Mouse (Mus musculus) ovary, adult 18-20 months (tissue): ENCODE data around the gene Aqp6.

ENCODE experiments used
- DNase-seq: peaks from one replicate; pipeline ENCODE4 v3.0.0; 2022; ENCODE audit warnings: low spot score, mixed read lengths

The Aqp6 gene

GRCm38 (mm10) chr15:99600986-99601822 lies at the start of gene Aqp6:
Aqp6 (plus strand) TSS chr15:99601400.
- DNase-seq, result no peak

DNA sequence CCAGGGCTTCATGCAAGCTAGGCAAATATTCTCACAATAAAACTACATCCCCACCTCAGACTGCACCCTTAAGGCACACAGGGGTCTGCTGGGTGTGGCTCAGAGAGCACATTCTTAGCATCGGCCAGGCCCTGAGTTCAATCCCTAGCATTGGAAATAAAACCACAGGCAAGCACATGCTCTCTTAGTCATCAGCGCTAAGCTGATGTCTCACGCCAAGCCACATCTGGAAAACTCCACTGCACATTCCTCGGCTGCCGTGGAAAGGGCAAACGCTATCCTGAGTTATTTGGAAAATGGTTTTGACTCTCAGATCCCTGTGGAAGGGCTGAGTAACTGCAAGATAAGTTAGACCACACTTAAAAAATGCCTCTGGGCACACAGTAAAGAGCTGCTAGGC lies 47.4 kb upstream of the Aqp6 start:
- no peak for DNase-seq

- DNase-seq, result no peak
These were observed 42.3 kb upstream of the Aqp6 start for GRCm38 (mm10) chr15:99558947-99559346.

DNA sequence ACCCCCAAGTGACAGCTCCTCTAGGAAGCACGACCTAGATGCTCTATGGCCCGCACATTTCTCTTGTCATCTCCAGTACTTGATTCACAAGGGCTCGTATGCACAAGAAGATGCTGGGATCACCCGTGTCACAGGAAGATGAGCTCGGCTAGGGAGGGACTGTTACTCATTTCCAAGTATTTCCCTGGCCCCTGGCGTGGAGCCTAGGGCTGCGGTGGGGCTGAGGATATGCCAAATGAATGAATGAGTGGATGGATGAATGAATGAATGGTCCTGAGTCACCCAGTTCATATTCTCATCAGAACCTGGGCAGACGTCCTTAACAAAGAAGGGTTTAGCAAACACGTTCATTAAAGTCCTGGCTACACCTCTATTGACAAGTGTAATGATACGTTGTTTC lies 41.0 kb upstream of the Aqp6 start:
- DNase-seq, result no peak

GRCm38 (mm10) chr15:99567371-99567770 lies 33.8 kb upstream of the Aqp6 start:
- DNase-seq, result no peak

DNA sequence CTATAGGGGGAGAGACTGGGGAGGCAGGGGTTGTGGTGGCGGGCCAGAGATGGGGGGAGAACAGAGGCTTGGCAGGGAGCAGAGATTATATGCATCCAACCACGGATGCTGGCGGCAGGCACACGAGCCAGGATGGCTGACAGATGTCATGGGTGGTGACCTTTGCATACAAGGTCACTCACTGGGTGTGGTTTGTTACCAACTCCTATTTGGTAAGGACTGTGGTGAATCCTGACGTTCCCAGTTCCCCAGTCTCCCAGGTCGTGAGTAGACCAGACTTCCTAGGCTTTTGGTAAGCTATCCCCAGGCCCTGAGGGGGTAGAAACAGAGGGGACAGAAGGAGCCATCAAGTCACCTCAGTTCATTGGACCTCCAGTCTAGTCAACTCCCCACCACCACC lies 32.5 kb upstream of the Aqp6 start:
- DNase-seq, result no peak

DNA sequence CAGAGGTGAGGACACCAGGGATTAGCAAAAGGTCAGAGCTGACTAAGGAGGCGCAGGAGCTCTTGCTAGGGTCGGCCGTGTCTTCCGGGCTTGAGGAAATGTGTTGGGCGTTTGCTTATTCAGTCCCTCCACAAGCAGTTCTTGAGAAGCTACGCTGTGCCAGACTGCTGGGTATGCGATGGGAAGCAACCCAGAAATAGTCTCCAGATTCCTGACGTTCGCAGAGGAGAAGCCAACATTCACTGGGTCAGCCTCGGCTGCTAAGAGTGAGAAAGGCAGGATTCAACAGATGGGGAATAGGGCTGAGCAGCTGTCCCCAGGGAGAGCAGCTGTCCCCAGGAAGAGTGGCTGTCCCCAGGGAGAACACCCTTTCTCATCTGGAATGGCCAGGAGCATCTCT lies 32.1 kb upstream of the Aqp6 start:
- no peak for DNase-seq

DNA sequence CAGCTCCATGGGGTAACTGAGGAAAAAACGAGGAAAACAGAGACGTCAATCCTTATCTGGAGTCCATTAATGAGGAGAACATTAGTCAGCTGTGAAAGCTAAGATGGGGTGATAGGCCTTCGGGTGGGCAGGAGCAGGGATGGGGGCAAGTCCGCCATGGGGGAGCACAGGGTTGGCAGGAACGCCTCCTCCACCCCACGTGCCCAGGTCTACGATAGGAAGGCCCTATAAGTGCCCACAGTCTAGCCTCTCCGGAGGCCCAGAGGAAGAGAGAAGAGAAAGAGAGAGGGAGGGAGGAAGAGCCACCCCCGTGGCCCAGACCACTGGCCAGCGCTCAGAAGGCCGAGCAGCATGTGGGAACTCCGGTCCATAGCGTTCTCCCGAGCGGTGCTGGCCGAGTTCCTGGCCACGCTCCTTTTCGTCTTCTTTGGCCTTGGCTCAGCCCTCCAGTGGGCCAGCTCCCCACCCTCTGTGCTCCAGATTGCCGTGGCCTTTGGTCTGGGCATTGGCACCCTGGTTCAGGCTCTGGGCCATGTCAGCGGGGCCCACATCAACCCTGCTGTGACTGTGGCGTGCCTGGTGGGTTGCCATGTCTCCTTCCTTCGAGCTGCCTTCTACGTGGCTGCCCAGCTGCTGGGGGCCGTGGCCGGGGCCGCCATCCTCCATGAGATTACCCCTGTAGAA lies 22.3 kb upstream of the Aqp6 start, which contains the start of gene Aqp2:
Aqp2 (plus strand) TSS at position 254 of the 684 bp plus-strand sequence.
- peak; percentile 44 for DNase-seq

GRCm38 (mm10) chr15:99583463-99584344 lies 17.5 kb upstream of the Aqp6 start:
- no peak for DNase-seq

- no peak for DNase-seq
These were observed 16.6 kb upstream of the Aqp6 start for GRCm38 (mm10) chr15:99584407-99585202.

DNA sequence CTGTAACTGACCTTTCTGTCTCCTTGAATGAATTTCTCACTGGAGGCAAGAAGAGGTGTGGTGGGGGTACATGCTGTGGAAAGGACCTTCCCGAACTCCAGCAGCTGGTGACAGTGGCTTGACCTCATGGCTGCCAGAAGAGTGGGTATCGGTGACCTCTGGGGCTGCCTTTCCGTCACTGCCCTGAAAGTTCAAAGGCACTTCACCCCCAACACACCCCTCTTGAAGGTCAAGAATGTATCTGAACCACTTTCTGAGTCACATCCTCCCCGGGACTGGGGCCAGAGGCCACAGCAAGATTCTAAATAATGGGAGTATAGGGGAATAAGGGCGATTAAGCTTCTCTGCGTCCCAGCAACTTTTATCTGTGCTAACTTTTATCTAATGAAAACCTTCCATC lies 15.5 kb upstream of the Aqp6 start:
- DNase-seq, result no peak

DNA sequence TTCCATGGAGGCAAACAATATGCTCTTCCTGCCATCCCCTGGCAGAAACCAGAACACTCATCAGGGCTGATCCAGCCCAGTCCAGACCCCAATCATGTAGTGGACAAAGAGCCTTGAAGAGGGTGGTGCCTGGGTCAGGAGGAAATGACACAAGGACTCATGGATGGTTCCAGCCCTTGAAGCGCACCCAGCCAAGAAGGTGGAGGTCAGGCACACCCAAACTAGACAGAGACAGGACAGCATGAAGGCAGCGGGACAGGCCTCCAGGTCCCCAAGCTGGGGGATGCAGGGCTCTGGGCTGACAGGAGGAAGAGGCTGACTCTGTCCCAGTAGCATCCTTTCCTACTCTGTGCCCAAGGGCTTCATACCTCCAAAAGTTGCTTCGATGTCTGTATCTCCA lies 14.7 kb upstream of the Aqp6 start:
- DNase-seq, result no peak

DNA sequence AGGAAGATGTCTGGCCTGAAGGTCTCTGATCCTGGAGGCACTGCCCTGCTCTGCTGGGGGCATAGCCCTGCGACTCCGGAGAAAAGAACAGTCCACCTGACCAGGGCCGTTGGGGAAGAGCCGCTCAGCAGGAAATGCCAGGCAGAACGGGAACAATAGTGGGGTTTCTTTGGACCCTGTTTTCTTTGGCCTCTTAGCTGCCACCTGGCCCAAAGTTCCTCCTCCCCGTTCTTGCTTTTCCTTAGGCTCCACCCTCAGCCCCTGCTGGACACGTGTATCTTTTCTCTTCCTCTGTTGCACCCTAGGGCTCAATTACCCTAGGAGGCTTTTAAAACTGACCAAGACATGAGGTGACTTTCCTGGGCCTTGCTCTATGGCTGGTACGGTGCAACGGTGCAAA lies 12.0 kb upstream of the Aqp6 start:
- no peak for DNase-seq

DNA sequence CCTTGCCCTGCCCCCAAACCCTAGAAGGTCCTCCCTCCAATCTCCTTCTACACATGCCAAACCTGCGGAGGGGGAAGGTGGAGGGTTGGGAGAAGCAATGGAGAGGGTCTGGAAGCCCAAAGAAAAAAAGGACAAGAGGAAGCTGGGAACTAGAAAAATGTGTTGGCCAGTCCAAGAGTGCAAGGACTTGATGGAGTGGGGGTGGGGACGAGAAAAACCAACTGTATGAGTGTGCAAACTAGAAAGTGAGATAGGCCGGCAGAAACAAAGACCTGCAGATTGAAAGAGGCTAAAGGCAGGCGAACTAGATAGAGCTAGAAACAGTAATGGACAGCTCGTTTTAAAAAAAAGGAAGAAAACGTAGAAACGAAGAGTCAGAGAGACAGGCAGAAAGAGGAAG lies 11.5 kb upstream of the Aqp6 start:
- DNase-seq, result no peak

DNA sequence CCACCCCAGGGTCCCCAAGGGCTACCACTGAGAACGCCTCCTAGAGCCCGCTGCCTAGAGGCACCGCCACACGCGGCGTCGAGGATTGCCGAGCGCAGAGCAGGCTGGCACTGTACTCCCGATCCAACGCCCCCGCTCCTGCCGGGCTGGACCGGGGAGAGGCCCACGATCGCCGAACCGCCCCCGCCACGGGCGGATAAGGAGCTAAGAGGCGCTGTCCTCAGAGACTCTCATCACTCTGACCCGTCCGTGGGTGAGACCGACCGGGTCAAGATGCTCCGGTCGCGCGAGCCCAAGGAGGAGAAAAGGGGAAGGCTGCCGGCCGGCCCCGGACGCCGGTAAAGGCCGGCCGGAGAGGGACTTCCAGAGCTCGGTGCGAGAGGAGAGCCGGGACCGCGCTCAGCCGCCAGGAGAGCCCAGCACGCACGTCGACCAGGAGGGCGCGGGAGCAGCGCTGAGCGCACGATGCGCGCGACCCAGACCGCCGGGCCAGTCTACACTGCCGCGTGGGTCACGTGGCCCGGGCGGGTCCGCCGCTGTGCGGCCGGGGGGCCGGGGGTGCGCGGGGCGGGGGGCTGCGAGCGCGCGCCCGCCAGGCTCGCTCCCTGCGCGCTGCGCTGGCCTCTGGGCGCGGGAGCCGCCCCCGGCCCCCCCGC lies 10.6 kb upstream of the Aqp6 start, which contains the start of gene Aqp5:
Aqp5 (plus strand) TSS at position 354 of the 656 bp plus-strand sequence.
- DNase-seq, result no peak

GRCm38 (mm10) chr15:99592177-99592576 lies 9.0 kb upstream of the Aqp6 start:
- DNase-seq, result peak; percentile 28

DNA sequence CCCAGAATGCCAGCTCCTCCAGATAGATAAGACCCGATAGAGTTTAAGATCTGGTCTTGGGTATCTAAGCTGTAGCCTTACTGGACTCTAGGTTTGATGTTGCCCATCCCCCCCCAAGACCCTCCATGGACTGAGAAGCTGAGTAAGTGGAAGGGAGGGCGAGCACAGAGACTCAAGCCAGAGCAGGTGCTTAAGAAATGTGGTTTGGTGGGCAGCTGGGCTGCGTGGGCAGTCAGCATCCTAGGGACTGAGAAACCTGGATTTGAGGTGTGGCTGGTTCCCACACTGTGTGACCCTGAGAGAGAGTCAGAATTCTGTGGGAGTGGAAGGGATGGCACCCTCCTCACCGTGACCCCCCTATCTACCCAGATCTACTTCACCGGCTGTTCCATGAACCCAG lies 8.3 kb upstream of the Aqp6 start:
- no peak for DNase-seq

GRCm38 (mm10) chr15:99594951-99595350 lies 6.2 kb upstream of the Aqp6 start:
- no peak for DNase-seq

DNA sequence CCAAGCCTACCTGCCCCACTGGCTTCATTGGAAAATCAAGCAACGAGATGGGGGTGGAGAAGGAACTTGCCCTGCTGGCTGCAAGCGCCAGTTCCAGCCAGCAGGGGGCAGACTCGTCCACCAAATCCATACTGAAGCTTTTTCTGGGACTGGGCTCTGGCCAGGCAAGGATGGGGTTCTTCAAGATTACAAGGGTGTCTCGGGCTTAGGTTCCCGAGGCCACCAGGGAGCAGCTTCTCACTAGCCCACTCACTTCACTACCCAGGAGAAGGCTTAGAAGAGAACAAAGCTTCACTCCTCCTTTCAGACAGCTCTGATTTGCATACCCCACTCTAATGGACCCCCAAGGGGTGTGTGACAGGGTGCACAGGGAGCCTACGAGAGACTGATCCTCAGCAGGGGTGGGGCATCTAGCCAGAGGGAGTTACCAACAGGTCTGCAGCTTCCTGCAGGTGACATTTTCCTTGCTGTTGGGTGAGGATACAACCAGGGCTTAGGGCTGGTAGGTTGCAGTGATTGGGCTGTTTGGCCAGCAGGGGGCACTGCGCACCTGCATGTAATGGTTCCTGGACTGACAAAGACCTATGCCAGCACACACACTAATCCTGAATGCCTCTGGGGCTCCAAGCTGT lies 5.0 kb upstream of the Aqp6 start:
- DNase-seq, result peak; percentile 64

- no peak for DNase-seq
These were observed 4.4 kb upstream of the Aqp6 start for GRCm38 (mm10) chr15:99596841-99597240.

DNA sequence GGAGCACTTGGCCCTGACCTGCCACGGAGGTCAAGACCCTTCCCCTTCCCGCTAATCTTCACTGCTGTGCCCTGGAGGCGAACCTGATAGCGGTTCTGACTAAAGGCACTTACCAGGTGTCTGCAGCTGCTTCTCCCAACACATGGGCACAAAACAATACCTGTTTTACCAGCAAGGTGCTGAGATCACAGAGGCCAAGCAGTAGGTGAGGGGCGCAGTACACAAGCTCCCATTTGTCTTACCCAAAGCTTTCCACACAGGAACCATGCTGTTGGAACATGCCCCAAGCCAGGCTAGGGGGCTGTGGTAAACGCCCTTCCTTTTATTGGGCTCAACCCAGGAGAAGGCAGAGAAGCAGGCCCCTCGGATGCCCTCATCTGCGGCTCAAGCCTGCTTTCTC lies 3.6 kb upstream of the Aqp6 start:
- DNase-seq, result no peak
